Mouse (Mus musculus) liver (tissue): ENCODE data around the gene Mast2.
A peak's percentile ranks its signal among the peaks of the same experiment; 100 is the strongest.

Experiments used
- DNase-seq: peaks from one replicate; pipeline ENCODE4 v3.0.0-alpha.2; 2020; ENCODE audit warnings: mixed read lengths

The Mast2 gene

GRCm38 (mm10) chr4:116464126-116464981, at the start of gene Mast2:
TSS of gene Mast2 (minus strand) at chr4:116464183.
- DNase-seq: peak; percentile 91

GRCm38 (mm10) chr4:116507425-116508218, 43.6 kb upstream of the Mast2 start, which contains the start of gene Ipp:
TSS of gene Ipp (plus strand) at chr4:116507549.
- peak; percentile 99 for DNase-seq

GRCm38 (mm10) chr4:116506886-116507424, 43.0 kb upstream of the Mast2 start:
- peak; percentile 6 for DNase-seq

GRCm38 (mm10) chr4:116499978-116500377, 36.0 kb upstream of the Mast2 start:
- no peak for DNase-seq

- DNase-seq: no peak
These were observed 29.7 kb upstream of the Mast2 start for GRCm38 (mm10) chr4:116493646-116494045.

GRCm38 (mm10) chr4:116492460-116492859, 28.5 kb upstream of the Mast2 start:
- DNase-seq: no peak

- DNase-seq: no peak
These were observed 27.9 kb upstream of the Mast2 start for GRCm38 (mm10) chr4:116491886-116492285.

GRCm38 (mm10) chr4:116491119-116491536, 27.1 kb upstream of the Mast2 start:
- DNase-seq: peak; percentile 11

- DNase-seq: peak; percentile 17
These were observed 19.5 kb upstream of the Mast2 start for GRCm38 (mm10) chr4:116483476-116483875.

- peak; percentile 7 for DNase-seq
These were observed 17.3 kb upstream of the Mast2 start for GRCm38 (mm10) chr4:116481322-116481721.

GRCm38 (mm10) chr4:116463231-116464125, 505 bp downstream of the Mast2 start:
- peak; percentile 51 for DNase-seq

- no peak for DNase-seq
These were observed 2.0 kb downstream of the Mast2 start for GRCm38 (mm10) chr4:116461943-116462342.

- no peak for DNase-seq
These were observed 12.4 kb downstream of the Mast2 start for GRCm38 (mm10) chr4:116451553-116451952.

GRCm38 (mm10) chr4:116449951-116450350, 14.0 kb downstream of the Mast2 start:
- DNase-seq: no peak

GRCm38 (mm10) chr4:116448673-116449072, 15.3 kb downstream of the Mast2 start:
- DNase-seq: peak; percentile 63

GRCm38 (mm10) chr4:116439383-116439782, 24.6 kb downstream of the Mast2 start:
- DNase-seq: no peak

- DNase-seq: no peak
These were observed 25.4 kb downstream of the Mast2 start for GRCm38 (mm10) chr4:116438561-116438960.

- no peak for DNase-seq
These were observed 28.4 kb downstream of the Mast2 start for GRCm38 (mm10) chr4:116435626-116436025.

GRCm38 (mm10) chr4:116422186-116422585, 41.8 kb downstream of the Mast2 start:
- DNase-seq: no peak

GRCm38 (mm10) chr4:116421170-116421569, 42.8 kb downstream of the Mast2 start:
- DNase-seq: no peak

GRCm38 (mm10) chr4:116412993-116413392, 51.0 kb downstream of the Mast2 start:
- no peak for DNase-seq

- DNase-seq: no peak
These were observed 52.6 kb downstream of the Mast2 start for GRCm38 (mm10) chr4:116411401-116411800.
